Mouse (Mus musculus) ES-Bruce4 (cell line): Measurements from ENCODE around the gene Btbd35f29.
"Not testable (repeated sequence)": the region's sequence is repeated elsewhere in the genome, so short reads cannot be mapped to it uniquely, and the experiment has no call there.

Experiments used
- CTCF ChIP-seq: IDR thresholded peaks from one replicate; pipeline ENCODE4 v1.8.1; 2011; ENCODE audit warnings: low read depth, low read length
- EP300 ChIP-seq: IDR thresholded peaks from 2 replicates; pipeline ENCODE4 v1.6.1; 2011; ENCODE audit warnings: low read depth, low read length; ENCODE audit not compliant: insufficient read depth
- POLR2A ChIP-seq: IDR thresholded peaks from one replicate; pipeline ENCODE4 v1.8.1; 2011; ENCODE audit warnings: low read length; ENCODE audit not compliant: insufficient read depth

DNA sequence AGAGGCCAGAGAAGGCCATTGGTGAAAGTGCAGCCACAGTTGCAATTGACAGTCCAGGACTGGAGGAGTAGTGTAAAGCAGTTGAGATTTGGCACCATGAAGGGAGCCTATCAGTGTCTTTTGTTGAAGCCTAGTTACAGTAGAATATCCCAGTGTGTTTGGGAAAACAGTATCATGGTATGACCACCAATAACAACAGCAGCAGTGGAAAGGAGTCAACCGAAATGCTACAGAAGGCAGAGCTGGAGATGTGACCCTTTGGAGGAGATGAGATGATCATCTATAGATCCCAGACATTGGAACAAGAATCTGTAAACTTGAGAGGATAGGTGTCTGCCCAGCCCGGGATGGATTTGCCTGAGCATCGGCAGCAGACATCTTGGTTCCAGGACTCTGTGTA is 47.7 kb downstream of the Btbd35f29 start:
- not testable (repeated sequence) for TF ChIP-seq CTCF, POLR2A, EP300
